Mouse (Mus musculus) kidney, embryonic 15.5 days (tissue): ENCODE results near the gene Ncf1. TPM values are rescaled to one million over a fixed set of nuclear protein-coding genes. Genes with fewer than 3 reads are reported as not detected.

Experiments used
- ATAC-seq: fragments of 200-750 bp; cut with Nextera tagmentation; replicated peaks from 2 replicates; pipeline ENCODE4 v1.8.0; 2017; ENCODE audit warnings: moderate TSS enrichment; ENCODE audit not compliant: low FRiP score
- H3K27ac ChIP-seq: fragments of 300-500 bp; sonication (generic); 2 replicates; pipeline ENCODE4 v1.5.1; 2015; ENCODE audit warnings: mild to moderate bottlenecking, inconsistent platforms
- H3K27me3 ChIP-seq: fragments of 300-500 bp; sonication (generic); 2 replicates; pipeline ENCODE4 v1.6.1; 2015; ENCODE audit warnings: inconsistent platforms
- H3K36me3 ChIP-seq: fragments of 300-500 bp; sonication (generic); 2 replicates; pipeline ENCODE4 v1.6.1; 2015; ENCODE audit warnings: inconsistent platforms
- H3K4me1 ChIP-seq: fragments of 300-500 bp; sonication (generic); 2 replicates; pipeline ENCODE4 v1.6.1; 2015; ENCODE audit warnings: inconsistent platforms
- H3K4me2 ChIP-seq: fragments of 300-500 bp; sonication (generic); 2 replicates; pipeline ENCODE4 v1.6.1; 2015; ENCODE audit warnings: moderate library complexity, mild to moderate bottlenecking, inconsistent platforms
- H3K4me3 ChIP-seq: fragments of 300-500 bp; sonication (generic); replicated peaks from 2 replicates; pipeline ENCODE4 v1.5.1; 2015; ENCODE audit warnings: mild to moderate bottlenecking, inconsistent platforms
- H3K9ac ChIP-seq: fragments of 300-500 bp; sonication (generic); 2 replicates; pipeline ENCODE4 v1.6.1; 2015; ENCODE audit warnings: mild to moderate bottlenecking, inconsistent platforms
- H3K9me3 ChIP-seq: fragments of 300-500 bp; sonication (generic); replicated peaks from 2 replicates; pipeline ENCODE4 v1.6.1; 2016; ENCODE audit warnings: inconsistent platforms
- WGBS: fragments of 180-500 bp; shearing (Covaris S2); methylation state at CpG from one replicate; pipeline ENCODE4 v1.1.7; 2015; ENCODE audit warnings: mixed read lengths; 5-methylcytosine and 5-hydroxymethylcytosine counted together
- polyA plus RNA-seq: library from polyadenylated mRNA; unstranded; fragments of >200 nt; fragmentation: Nextera tagmentation; extraction: Ambion mirVana; gene quantifications from 2 replicates; pipeline ENCODE4 v1.2.1, GENCODE M21; 2015

Ncf1 gene
- polyA plus RNA-seq, 1 experiment from 2014 or later, result 3.6 TPM

- peaks cover 94% of the 10 kb centered on the region for H3K36me3 ChIP-seq
- H3K9me3 ChIP-seq, result no peaks in the 10 kb centered on the region
- no peaks in the 10 kb centered on the region for H3K27me3 ChIP-seq
- no peak overlapping the region for H3K4me2 ChIP-seq
- H3K4me1 ChIP-seq, result no peaks in the 10 kb centered on the region
- no peak overlapping the region for H3K9ac ChIP-seq
- no peak overlapping the region for H3K27ac ChIP-seq
- no peak for ATAC-seq
- H3K4me3 ChIP-seq, result no peak overlapping the region
- 91% methylated on average over 2 of the region's 2 CpGs for WGBS
Measured at GRCm38 (mm10) chr5:134258934-134259333, 29.5 kb upstream of the Ncf1 start.

- no peaks in the 10 kb centered on the region for H3K4me1 ChIP-seq
- H3K27me3 ChIP-seq, result no peaks in the 10 kb centered on the region
- H3K4me3 ChIP-seq, result no peak overlapping the region
- no peaks in the 10 kb centered on the region for H3K9me3 ChIP-seq
- no peak overlapping the region for H3K9ac ChIP-seq
- no peak overlapping the region for H3K27ac ChIP-seq
- no peak for ATAC-seq
- H3K36me3 ChIP-seq, result peaks cover 94% of the 10 kb centered on the region
- H3K4me2 ChIP-seq, result no peak overlapping the region
- 65% methylated on average over 4 of the region's 4 CpGs for WGBS
Measured at GRCm38 (mm10) chr5:134258395-134258794, 29.0 kb upstream of the Ncf1 start.

DNA sequence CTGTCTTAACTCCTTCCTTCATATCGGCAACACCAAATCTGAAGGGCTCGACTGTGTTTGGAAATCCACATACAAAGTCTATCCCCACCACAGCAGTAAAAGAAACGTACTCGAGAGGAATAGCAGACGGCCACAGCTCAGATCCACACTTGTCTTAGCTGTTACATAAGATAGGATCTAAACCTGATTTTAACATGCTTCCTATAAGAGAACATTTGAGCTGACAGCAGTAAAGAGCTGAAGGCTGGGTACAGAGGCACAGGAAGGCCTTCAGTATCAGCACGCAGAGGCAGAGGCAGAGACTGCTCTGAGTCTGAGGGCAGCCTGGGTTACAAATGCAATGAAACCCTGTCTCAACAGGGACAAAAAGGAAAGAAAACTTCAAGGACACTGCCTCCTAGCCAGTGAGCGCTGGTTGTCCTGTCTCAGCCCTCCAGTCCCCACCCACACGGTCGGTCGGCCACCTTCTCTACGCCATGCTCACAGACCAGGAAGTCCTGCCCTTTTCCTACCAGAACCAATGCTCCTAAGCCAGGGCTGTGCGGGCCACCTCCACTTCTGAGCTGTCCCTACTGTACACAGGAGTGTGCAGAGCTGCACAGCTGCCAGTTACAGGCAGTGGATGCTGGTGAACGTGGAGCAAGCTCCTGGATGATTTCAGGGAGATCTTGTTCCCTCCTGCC lies 28.1 kb upstream of the Ncf1 start:
- Histone ChIP-seq H3K4me2 (no peak overlapping the region), H3K27ac (no peak overlapping the region), H3K4me3 (no peak overlapping the region), H3K36me3 (peaks cover 94% of the 10 kb centered on the region), H3K9me3 (no peaks in the 10 kb centered on the region), H3K4me1 (no peaks in the 10 kb centered on the region), H3K27me3 (no peaks in the 10 kb centered on the region), H3K9ac (no peak overlapping the region)
- 85% methylated on average over 13 of the region's 13 CpGs for WGBS
- ATAC-seq, result no peak

GRCm38 (mm10) chr5:134255294-134255693 lies 25.9 kb upstream of the Ncf1 start:
- ATAC-seq, result no peak

DNA sequence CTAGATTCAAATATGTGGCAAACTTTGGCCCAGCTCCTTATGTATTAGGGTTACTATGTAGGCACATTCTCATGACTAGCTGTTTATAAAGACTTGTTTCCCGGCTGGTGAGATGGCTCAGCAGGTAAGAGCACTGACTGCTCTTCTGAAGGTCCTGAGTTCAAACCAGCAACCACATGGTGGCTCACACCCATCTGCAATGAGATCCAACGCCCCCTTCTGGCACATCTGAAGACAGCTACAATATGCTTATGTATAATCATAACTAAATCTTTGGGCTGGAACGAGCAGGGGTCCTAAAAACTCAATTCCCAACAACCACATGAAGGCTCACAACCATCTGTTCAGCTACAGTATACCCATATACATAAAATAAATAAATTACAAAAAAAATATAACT lies 24.4 kb upstream of the Ncf1 start:
- H3K36me3 ChIP-seq, result peaks cover 93% of the 10 kb centered on the region
- no peak overlapping the region for H3K9ac ChIP-seq
- H3K4me1 ChIP-seq, result no peaks in the 10 kb centered on the region
- 80% methylated on average over 3 of the region's 3 CpGs for WGBS
- H3K4me2 ChIP-seq, result no peak overlapping the region
- H3K27ac ChIP-seq, result no peak overlapping the region
- no peaks in the 10 kb centered on the region for H3K27me3 ChIP-seq
- H3K9me3 ChIP-seq, result no peaks in the 10 kb centered on the region
- H3K4me3 ChIP-seq, result no peak overlapping the region
- ATAC-seq, result no peak

More at GRCm38 (mm10) chr5:134255294-134255693, 25.9 kb upstream of the Ncf1 start:
- no peak overlapping the region for H3K9ac ChIP-seq
- no peaks in the 10 kb centered on the region for H3K27me3 ChIP-seq
- peaks cover 94% of the 10 kb centered on the region for H3K36me3 ChIP-seq
- no peak overlapping the region for H3K4me2 ChIP-seq
- no peaks in the 10 kb centered on the region for H3K9me3 ChIP-seq
- no peaks in the 10 kb centered on the region for H3K4me1 ChIP-seq
- WGBS, result 86% methylated on average over 10 of the region's 10 CpGs
- H3K27ac ChIP-seq, result no peak overlapping the region
- H3K4me3 ChIP-seq, result no peak overlapping the region

- Histone ChIP-seq H3K27ac (no peak overlapping the region), H3K4me2 (no peak overlapping the region), H3K36me3 (peaks cover 99% of the 10 kb centered on the region), H3K27me3 (no peaks in the 10 kb centered on the region), H3K9me3 (no peaks in the 10 kb centered on the region), H3K4me1 (no peaks in the 10 kb centered on the region), H3K9ac (no peak overlapping the region), H3K4me3 (no peak overlapping the region)
- 97% methylated on average over 4 of the region's 4 CpGs for WGBS
- ATAC-seq, result no peak
Measured at GRCm38 (mm10) chr5:134251083-134251482, 21.7 kb upstream of the Ncf1 start.

GRCm38 (mm10) chr5:134250601-134251000 lies 21.2 kb upstream of the Ncf1 start:
- Histone ChIP-seq H3K36me3 (peaks cover 99% of the 10 kb centered on the region), H3K4me3 (no peak overlapping the region), H3K9me3 (no peaks in the 10 kb centered on the region), H3K4me1 (no peaks in the 10 kb centered on the region), H3K4me2 (no peak overlapping the region), H3K27me3 (no peaks in the 10 kb centered on the region), H3K9ac (no peak overlapping the region), H3K27ac (no peak overlapping the region)
- WGBS, result 93% methylated on average over 3 of the region's 3 CpGs
- ATAC-seq, result no peak

- Histone ChIP-seq H3K4me2 (no peak overlapping the region), H3K27me3 (no peaks in the 10 kb centered on the region), H3K4me1 (no peaks in the 10 kb centered on the region), H3K9me3 (no peaks in the 10 kb centered on the region), H3K36me3 (peaks cover 99% of the 10 kb centered on the region), H3K4me3 (no peak overlapping the region), H3K9ac (no peak overlapping the region), H3K27ac (no peak overlapping the region)
- ATAC-seq, result no peak
- WGBS, result 89% methylated on average over 8 of the region's 8 CpGs
Measured at GRCm38 (mm10) chr5:134249245-134249649, 19.8 kb upstream of the Ncf1 start.

DNA sequence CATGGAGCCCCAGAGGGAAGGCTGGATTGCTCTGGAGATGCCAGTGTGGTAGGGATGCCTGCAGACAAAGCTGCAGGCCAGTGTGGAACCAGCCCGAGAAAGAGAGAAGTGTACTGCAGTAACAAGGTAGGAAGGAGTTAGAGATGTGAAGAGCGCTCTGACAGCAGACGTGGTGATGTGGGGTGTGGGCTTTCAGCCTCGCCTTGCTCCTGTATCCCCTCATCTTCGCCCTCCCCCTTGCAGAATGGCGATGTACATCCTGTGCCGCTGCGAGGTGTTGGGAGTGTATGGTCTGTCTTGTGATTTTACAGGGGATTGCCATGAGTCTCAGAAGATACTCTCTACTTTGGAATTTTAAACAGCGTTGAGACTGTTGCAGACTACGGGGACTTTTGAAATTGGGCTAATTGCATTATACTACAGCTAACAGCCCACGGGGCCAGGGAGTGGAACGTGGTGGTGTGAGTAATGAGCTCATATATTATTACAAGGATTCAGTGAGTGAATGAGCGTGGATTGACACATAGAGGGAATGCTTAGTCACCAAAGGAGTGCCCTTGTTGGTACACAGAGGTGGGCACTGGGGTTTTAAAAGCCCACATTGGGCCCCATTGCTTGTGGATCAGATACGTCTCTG lies 19.3 kb upstream of the Ncf1 start:
- Histone ChIP-seq H3K9me3 (no peaks in the 10 kb centered on the region), H3K4me1 (no peaks in the 10 kb centered on the region), H3K9ac (no peak overlapping the region), H3K27ac (no peak overlapping the region), H3K4me3 (no peak overlapping the region), H3K36me3 (peaks cover 99% of the 10 kb centered on the region), H3K27me3 (no peaks in the 10 kb centered on the region), H3K4me2 (no peak overlapping the region)
- no peak for ATAC-seq
- 91% methylated on average over 14 of the region's 14 CpGs for whole genome bisulfite sequencing

DNA sequence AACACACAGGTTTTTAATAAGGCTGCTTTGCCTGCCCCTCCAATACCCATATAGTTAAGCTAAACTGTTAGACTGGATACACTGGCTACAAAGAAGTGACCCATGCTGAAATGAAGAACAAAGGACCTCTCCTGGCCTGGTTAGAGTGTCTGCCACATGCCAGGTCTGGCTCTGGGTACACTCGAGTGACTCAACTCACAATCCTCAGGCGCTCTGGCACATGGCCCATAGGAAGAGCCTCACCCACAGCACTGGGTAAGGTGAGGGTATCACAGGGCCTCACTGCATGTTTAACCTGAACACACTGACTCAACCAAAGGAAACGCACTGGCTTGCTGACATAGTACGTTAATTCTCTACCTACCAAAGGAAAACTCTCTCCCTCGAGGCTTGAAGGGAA lies 16.7 kb upstream of the Ncf1 start:
- Histone ChIP-seq H3K27me3 (no peaks in the 10 kb centered on the region), H3K4me2 (no peak overlapping the region), H3K27ac (no peak overlapping the region), H3K36me3 (peaks cover 99% of the 10 kb centered on the region), H3K9me3 (no peaks in the 10 kb centered on the region), H3K9ac (no peak overlapping the region), H3K4me1 (no peaks in the 10 kb centered on the region), H3K4me3 (no peak overlapping the region)
- WGBS, result 91% methylated on average over 5 of the region's 5 CpGs
- ATAC-seq, result no peak

GRCm38 (mm10) chr5:134244890-134245289 lies 15.5 kb upstream of the Ncf1 start:
- H3K4me2 ChIP-seq, result no peak overlapping the region
- H3K4me3 ChIP-seq, result no peak overlapping the region
- no peak for ATAC-seq
- H3K4me1 ChIP-seq, result no peaks in the 10 kb centered on the region
- H3K27me3 ChIP-seq, result no peaks in the 10 kb centered on the region
- 88% methylated on average over 5 of the region's 5 CpGs for WGBS
- no peak overlapping the region for H3K9ac ChIP-seq
- no peaks in the 10 kb centered on the region for H3K9me3 ChIP-seq
- H3K27ac ChIP-seq, result no peak overlapping the region
- H3K36me3 ChIP-seq, result peaks cover 100% of the 10 kb centered on the region

DNA sequence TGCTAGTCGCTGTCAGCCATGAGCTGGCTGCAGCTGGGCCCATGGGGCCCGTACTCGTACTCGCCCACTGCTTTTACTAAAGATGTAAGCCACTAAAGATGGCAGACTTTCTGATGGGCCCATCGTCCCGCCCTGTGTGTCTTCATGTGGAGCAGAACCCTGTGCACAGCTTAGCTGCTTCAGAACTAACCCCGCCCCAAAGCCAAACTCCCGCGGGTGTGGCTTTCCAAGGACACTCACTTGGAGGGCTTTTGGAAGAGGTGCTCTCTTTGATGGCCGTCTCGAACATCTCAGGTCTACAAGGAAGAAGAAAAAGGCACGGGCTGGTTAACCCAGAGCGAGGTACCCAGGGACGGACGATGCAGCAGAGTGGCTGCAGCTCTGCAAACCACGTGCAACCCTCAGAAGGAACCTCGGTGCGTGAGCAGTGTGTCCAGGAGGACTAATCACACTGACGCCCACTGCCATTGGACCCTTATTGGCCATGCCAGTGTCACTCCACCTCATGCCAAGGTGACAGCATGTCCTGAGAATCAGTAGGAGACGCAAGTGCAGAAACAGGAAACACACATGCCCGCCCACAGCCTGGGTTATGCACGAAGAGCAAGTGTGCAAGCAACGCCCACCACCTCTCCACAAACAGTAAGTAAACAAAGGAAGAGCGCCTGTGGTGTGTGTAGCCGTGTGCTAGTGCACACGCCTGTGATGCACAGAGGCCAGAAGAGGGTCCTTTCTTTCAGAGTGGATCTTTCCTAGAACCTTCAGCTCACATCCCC lies 14.4 kb upstream of the Ncf1 start:
- H3K36me3 ChIP-seq, result peaks cover 100% of the 10 kb centered on the region
- no peak overlapping the region for H3K9ac ChIP-seq
- H3K4me1 ChIP-seq, result no peaks in the 10 kb centered on the region
- no peak overlapping the region for H3K27ac ChIP-seq
- no peak overlapping the region for H3K4me2 ChIP-seq
- no peak for ATAC-seq
- H3K9me3 ChIP-seq, result no peaks in the 10 kb centered on the region
- no peaks in the 10 kb centered on the region for H3K27me3 ChIP-seq
- WGBS, result 90% methylated on average over 26 of the region's 26 CpGs
- no peak overlapping the region for H3K4me3 ChIP-seq
